Mouse (Mus musculus) ES-E14 (cell line): ENCODE data around the gene Rdh19. TPM values are rescaled to one million over a fixed set of nuclear protein-coding genes. Genes with fewer than 3 reads are reported as not detected.
"Not testable (repeated sequence)": the region's sequence is repeated elsewhere in the genome, so short reads cannot be mapped to it uniquely, and the experiment has no call there.

Source experiments
- DNase-seq: peaks from one replicate; pipeline ENCODE4 v3.0.0-alpha.2; 2013; ENCODE audit warnings: low read depth, low spot score
- H3K27ac ChIP-seq: 2 replicates; pipeline ENCODE4 v1.5.1; 2012; ENCODE audit warnings: low read depth, mild to moderate bottlenecking, low read length, moderate library complexity, mixed read lengths; ENCODE audit not compliant: poor library complexity, insufficient read depth, severe bottlenecking
- H3K36me3 ChIP-seq: 2 replicates; pipeline ENCODE4 v1.6.1; 2012; ENCODE audit warnings: mild to moderate bottlenecking, low read length, moderate library complexity, mixed read lengths; ENCODE audit not compliant: control insufficient read depth, poor library complexity, insufficient read depth, severe bottlenecking
- H3K4me1 ChIP-seq, 2 experiments: fragments of 150-350 bp in 1 of 2; sonication (generic) in 1 of 2; 2 replicates each; pipeline ENCODE4 v1.6.1; 2012; ENCODE audit warnings: low read length in 2 of 2, mild to moderate bottlenecking in 1 of 2, mixed read lengths in 1 of 2; ENCODE audit not compliant: control insufficient read depth in 2 of 2, insufficient read depth in 2 of 2, poor library complexity in 1 of 2
- H3K4me3 ChIP-seq, 2 experiments: fragments of 150-350 bp in 1 of 2; sonication (generic) in 1 of 2; 2 replicates each; pipeline ENCODE4 v1.5.1; 2012; ENCODE audit warnings: low read length in 2 of 2, low read depth in 1 of 2, mild to moderate bottlenecking in 1 of 2, mixed read lengths in 1 of 2; ENCODE audit not compliant: insufficient read depth in 1 of 2, poor library complexity in 1 of 2, severe bottlenecking in 1 of 2
- H3K9ac ChIP-seq: 2 replicates; pipeline ENCODE4 v1.6.1; 2012; ENCODE audit warnings: low read depth, mild to moderate bottlenecking, low read length, mixed read lengths; ENCODE audit not compliant: poor library complexity, insufficient read depth, severe bottlenecking
- H3K9me3 ChIP-seq: fragments of 150-350 bp; sonication (generic); 2 replicates; pipeline ENCODE4 v1.6.1; 2012; ENCODE audit warnings: low read depth, mild to moderate bottlenecking, low read length; ENCODE audit not compliant: control insufficient read depth, insufficient read depth
- CHD2 ChIP-seq: IDR thresholded peaks from 2 replicates; pipeline ENCODE4 v1.6.1; 2014; ENCODE audit warnings: mild to moderate bottlenecking, low read depth, low read length, inconsistent platforms
- HCFC1 ChIP-seq: IDR thresholded peaks from 2 replicates; pipeline ENCODE4 v1.6.1; 2012; ENCODE audit warnings: low read length, inconsistent platforms, borderline replicate concordance; ENCODE audit not compliant: insufficient read depth
- MAFK ChIP-seq: IDR thresholded peaks from 2 replicates; pipeline ENCODE4 v1.6.1; 2014; ENCODE audit warnings: mild to moderate bottlenecking, low read depth, low read length, inconsistent platforms; ENCODE audit not compliant: insufficient read depth
- ZC3H11A ChIP-seq: IDR thresholded peaks from 2 replicates; pipeline ENCODE4 v1.6.1; 2012; ENCODE audit warnings: low read depth, mild to moderate bottlenecking, inconsistent platforms, low read length, borderline replicate concordance
- ZNF384 ChIP-seq: IDR thresholded peaks from 2 replicates; pipeline ENCODE4 v1.6.1; 2012; ENCODE audit warnings: low read depth, low read length, inconsistent platforms
- in situ Hi-C, 2 experiments: fragments of 600-800 bp; cut with MboI; formaldehyde crosslinking; loops; one replicate each; pipeline ENCODE4 v1.15.1; 2025; ENCODE audit warnings: low sequenced_read_pairs in 2 of 2, inconsistent platforms in 1 of 2; ENCODE audit not compliant: unreplicated experiment in 2 of 2
- total RNA-seq: library from RNA; depleted of rRNA; stranded (reverse); fragments of 300-350 nt; gene quantifications from 2 replicates; pipeline ENCODE4 v1.2.3, GENCODE M21; 2012

The Rdh19 gene
- total RNA-seq, 1 experiment, result not detected

- TF ChIP-seq ZNF384 (no peak), ZC3H11A (no peak), MAFK (no peak), HCFC1 (no peak), CHD2 (no peak)
Observed at GRCm38 (mm10) chr10:127815888-127816287, 33.8 kb upstream of the Rdh19 start.

DNA sequence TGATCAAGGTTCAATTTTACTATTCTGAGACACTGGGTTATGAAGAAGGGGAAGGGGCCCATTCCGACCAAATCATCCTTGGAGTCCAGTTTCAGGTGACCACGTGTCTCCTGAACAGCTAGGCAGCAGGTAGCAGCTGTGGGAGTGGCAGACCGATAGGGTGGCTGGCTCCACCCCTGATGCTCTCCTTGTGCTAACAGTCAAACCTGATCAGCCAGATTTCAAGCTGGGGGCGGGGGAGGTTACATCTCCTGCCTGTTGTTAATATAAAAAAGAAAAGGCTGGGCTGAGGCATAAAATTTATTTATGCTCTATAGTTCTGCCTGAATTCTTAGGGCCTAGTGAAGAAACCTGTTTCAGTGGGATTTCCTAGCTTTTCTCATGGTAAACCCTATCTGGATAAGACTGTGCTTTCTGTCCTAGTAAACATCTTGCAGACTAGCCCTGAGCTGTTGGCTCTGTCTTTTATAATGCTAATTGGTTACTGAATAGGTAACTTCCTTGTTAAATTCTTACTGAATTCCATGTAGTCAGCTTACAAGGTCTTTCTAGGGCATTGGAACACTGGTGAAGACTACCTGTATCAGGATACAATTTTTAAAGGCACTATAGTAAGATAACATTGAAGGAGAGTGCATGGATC, 32.3 kb upstream of the Rdh19 start:
- H3K9ac ChIP-seq, DNase-seq, H3K27ac ChIP-seq, H3K36me3 ChIP-seq, H3K4me3 ChIP-seq, in situ Hi-C loops, H3K9me3 ChIP-seq, H3K4me1 ChIP-seq: not testable (repeated sequence)

More at GRCm38 (mm10) chr10:127815888-127816287, 33.8 kb upstream of the Rdh19 start:
- H3K27ac ChIP-seq, result no peak overlapping the region
- no peak for DNase-seq
- H3K9ac ChIP-seq, result no peak overlapping the region
- no peaks in the 10 kb centered on the region for H3K4me1 ChIP-seq
- in situ Hi-C loops, result no loop called here
- H3K36me3 ChIP-seq, result no peaks in the 10 kb centered on the region
- H3K9me3 ChIP-seq, result peaks cover 3% of the 10 kb centered on the region; the same call in 1 of the 2 replicates
- H3K4me3 ChIP-seq, result no peak overlapping the region

GRCm38 (mm10) chr10:127821806-127822205, 27.9 kb upstream of the Rdh19 start:
- in situ Hi-C loops, H3K4me3 ChIP-seq, DNase-seq: not testable (repeated sequence)

DNA sequence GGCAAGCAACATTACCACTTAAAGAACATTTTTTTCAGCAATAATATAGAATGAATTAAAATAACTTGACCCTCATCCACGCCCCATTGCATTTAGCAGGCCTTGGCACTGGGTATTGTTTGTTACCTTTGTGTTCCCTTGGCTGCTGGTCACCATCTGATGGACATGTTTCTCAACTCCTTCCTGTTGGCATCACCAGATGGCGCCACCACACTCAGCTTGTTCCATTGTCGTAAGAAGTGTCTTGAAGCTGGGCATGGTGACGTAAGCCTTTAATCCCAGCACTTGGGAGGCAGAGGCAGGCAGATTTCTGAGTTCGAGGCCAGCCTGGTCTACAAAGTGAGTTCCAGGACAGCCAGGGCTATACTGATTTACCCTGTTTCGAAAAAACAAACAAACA, 24.3 kb upstream of the Rdh19 start:
- Histone ChIP-seq H3K9me3 (peaks cover 4% of the 10 kb centered on the region; the same call in 1 of the 2 replicates), H3K27ac (no peak overlapping the region), H3K36me3 (no peaks in the 10 kb centered on the region), H3K9ac (no peak overlapping the region), H3K4me3 (no peak overlapping the region), H3K4me1 (no peaks in the 10 kb centered on the region)
- DNase-seq, result peak; percentile 25
- TF ChIP-seq ZNF384 (no peak), ZC3H11A (peak; percentile 46; the same call in 1 of the 2 replicates), HCFC1 (no peak), CHD2 (no peak)
- in situ Hi-C loops, result no loop called here

More at GRCm38 (mm10) chr10:127821806-127822205, 27.9 kb upstream of the Rdh19 start:
- H3K4me1 ChIP-seq, H3K9me3 ChIP-seq, H3K27ac ChIP-seq, H3K36me3 ChIP-seq, H3K9ac ChIP-seq: not testable (repeated sequence)

- TF ChIP-seq ZC3H11A (no peak), HCFC1 (no peak)
- Histone ChIP-seq H3K4me3 (no peak overlapping the region), H3K9me3 (peaks cover 4% of the 10 kb centered on the region; the same call in 1 of the 2 replicates), H3K9ac (no peak overlapping the region), H3K27ac (no peak overlapping the region), H3K4me1 (no peaks in the 10 kb centered on the region), H3K36me3 (no peaks in the 10 kb centered on the region)
- no peak for DNase-seq
- in situ Hi-C loops, result no loop called here
Observed at GRCm38 (mm10) chr10:127829121-127829520, 20.6 kb upstream of the Rdh19 start.

- H3K4me3 ChIP-seq, in situ Hi-C loops, H3K4me1 ChIP-seq, H3K27ac ChIP-seq, DNase-seq, H3K9ac ChIP-seq, H3K9me3 ChIP-seq, H3K36me3 ChIP-seq: not testable (repeated sequence)
Observed at GRCm38 (mm10) chr10:127834186-127834585, 15.5 kb upstream of the Rdh19 start.
